Mouse (Mus musculus): ENCODE measurements at regions not wholly inside any gene's neighbourhood (a gene's known extent, or its start where the extent isn't known, plus 50 kb on each side); places are given as distances from the start of the nearest gene placed in this dataset.

DNA sequence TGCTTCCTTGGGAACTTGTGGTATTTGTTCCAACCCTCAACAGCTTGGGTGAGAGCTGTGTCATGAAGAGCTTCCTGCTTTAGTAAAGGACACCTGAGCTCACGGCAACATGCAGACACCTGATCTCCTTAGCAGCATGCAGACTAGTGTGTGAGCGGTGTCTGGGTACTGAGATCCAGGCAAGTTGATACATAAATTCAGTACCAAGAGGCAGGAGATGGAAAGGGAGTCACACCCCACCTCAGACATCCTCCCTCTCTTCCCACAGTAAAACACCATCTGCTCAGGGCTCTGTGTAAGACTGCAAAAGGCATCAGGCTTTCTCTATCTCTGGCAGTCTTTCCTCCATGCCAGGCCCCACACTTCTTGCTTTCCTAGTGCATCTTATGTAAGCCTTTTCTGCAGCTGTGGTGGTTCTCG lies 141.3 kb downstream of the Efnb2 start:
- TF ChIP-seq CTCF (IDR thresholded peaks at IDR 0.05; ENCODE audit: borderline replicate concordance, insufficient read depth, low read length) (no peak), POLR2A (IDR thresholded peaks at IDR 0.05; ENCODE audit: low read depth, low read length) (no peak)

Data from embryonic fibroblast, embryonic 13.5 days (primary cell).